Mouse (Mus musculus) granulocyte monocyte progenitor cell, adult 5-6 weeks (primary cell): ENCODE measurements at regions not wholly inside any gene's neighbourhood (a gene's known extent, or its start where the extent isn't known, plus 50 kb on each side); places are given as distances from the start of the nearest gene placed in this dataset.

Source experiments
- ATAC-seq: replicated peaks from 2 replicates; pipeline ENCODE4 v1.8.0; 2016; ENCODE audit warnings: mild to moderate bottlenecking, moderate TSS enrichment, inconsistent platforms; ENCODE audit not compliant: poor library complexity, severe bottlenecking

DNA sequence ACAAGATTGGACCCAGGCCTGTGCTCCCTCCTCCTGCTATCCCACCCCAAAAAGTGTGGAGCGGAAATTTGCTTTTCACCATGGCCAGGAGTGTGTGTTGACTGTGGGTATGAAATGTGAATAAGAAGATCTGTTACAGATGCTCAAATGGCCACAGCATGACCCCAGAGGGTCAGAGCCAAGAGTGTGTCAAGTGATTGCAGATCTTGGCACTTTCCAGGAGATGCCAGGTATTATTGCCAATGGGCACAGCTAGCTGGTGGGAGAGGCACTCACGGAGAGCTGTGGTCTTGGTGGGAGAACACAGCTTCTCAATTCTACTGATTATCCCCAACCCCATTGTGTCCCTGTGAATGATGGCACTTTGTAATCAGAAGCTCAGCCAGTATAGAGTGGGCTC lies 62.7 kb downstream of the Smim20 start:
- ATAC-seq: no peak

DNA sequence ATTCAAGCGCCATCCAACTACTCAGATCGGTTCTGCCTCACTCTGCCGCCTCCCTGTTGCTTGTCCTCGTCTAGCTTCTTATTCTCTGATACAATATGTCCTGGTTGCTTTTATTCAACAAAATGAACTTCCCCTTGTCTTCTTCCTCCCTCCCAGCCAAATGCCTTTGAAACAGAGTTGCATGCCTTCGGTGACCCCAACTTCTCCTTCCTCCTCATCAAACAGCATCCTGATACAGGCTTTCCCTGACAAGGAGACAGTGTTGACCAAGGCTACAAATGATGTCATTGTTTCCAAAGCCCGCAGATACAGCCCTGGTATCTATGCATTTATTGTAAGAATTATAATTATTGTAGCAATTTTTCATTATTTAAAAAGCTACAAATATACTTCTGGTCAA lies 69.8 kb downstream of the Smim20 start:
- ATAC-seq: peak; percentile 75

DNA sequence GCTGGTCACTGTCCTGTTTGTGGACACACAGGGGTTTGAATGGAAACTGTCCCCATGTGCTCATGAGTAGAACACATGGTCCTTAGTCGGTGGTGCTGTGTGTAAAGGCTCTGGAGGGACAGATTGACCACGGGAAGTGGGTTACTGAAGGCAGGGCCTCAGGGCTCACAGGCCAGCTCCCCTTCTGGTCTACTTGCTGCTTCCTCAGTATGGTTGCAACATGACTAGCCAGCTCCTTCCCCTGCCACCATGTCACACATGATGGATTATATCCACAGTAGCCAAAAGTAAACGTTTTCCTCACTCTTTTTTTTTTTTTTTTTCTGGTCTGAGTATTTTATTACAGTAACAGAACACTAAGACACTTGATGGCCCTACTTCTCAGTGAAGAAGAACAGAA lies 70.9 kb downstream of the Smim20 start:
- ATAC-seq: peak; percentile 94

DNA sequence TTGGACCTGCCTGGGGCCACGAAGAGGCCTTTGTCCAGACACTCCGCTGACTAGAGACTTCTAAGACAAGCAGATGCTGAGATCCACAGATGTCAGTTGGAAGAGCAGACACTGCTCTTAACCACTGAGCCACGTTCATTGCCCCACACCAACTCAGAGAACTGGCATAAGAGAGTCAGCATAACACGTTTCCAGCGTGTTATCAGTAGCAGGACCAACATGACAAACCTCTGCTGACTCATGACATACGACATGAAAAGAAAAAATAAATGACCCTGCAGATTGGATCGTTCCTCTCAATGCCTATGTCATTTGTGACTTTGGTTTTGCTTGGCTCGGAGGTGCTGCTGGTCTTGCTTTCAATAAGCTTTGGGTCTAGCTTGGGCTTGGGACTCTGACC lies 78.3 kb downstream of the Smim20 start:
- peak; percentile 30 for ATAC-seq

DNA sequence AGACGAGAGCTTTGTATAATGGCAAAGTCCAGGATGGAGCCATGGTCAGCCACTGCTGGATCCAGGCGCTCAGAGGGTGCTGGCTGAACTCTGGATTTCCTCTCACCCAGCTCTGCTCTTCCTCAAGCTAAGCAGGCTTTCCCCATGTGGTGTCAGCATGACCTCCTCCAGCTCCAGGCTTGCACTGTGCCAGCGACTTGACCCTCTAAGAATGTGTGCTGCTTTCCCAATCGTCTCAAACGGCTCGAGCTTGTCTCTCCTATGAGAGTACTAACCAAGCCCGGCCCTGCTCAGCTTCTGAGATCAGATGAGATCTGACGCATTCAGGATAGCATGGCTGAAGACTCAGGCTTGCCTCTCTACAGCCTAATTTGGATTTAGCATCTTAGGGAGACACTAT lies 79.1 kb downstream of the Smim20 start:
- ATAC-seq: no peak

DNA sequence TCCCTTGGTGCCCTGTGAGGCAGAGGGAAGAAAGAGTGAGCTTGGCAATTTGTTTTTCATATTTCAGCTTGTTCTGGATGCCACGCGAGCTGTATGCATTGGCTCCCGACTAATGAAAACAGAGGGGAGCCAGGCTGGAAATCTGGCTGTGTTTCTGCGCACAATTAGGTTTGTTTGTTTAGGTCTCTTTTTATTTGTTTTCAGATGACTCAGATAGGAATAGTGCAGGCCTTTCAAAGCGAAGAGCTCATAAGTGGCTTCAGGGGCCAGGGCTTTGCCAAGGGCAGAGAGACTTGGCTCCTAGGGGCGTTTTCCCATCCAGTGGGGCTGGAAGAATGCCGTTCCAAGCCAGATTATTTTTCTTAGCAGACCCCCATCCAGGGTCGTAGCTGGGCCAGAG lies 79.9 kb downstream of the Smim20 start:
- no peak for ATAC-seq

DNA sequence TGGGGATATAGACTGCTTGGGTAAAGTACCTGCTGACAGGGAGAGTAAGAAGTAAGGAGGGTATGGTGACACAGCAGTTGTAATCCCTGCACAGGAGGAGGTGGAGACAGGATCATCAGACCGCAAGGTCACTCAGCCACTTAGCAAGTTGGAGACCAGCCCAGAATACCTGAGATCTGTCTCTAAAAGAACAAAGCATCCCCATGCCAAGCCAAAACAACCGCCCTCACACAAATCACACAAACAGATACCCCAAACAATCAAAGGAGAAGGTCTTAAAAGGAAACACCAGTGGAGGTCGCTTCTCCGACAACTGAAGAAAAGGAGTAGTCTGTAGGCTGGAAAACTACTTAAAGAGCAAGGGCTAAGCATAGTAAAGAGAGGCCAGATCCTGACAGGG lies 86.0 kb downstream of the Smim20 start:
- no peak for ATAC-seq

DNA sequence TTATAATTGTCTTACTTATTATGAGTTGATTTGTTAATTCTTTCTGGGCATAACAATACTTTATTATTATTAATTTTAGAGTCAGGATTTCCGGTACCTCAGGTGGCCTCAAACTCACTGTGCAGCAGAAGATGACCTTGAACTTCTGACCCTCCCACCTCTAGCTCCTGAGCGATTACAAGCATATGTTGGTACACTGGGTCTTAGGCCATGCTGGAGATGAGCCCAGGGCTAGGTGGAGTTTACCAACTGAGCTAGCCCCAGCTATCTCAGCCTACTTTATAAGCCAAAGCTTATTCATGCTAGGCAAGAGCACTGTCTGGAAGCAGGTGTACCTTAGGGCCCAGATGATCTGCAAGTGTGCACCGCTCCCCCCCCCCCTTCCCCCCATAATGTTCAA lies 87.4 kb downstream of the Smim20 start:
- no peak for ATAC-seq

DNA sequence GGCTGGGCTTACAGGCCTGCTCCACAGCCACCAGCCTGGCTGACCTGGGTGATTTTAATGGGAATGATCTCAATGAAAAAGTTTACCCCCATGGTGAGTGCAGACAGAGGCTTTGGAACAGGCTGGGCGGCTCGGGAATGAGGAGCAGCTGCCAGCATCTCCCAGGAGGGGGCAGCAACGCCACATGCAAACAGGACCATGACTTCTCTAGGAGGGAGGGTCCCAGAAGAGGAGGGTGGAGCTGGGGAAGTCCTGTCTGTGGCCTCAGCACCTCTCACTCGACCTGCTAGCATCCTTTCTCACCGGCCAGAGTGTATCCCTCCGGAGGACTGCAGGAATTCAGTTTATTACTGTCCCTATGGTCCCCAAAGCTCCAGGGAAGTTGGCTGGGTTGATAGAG lies 88.2 kb downstream of the Smim20 start:
- peak; percentile 98 for ATAC-seq

DNA sequence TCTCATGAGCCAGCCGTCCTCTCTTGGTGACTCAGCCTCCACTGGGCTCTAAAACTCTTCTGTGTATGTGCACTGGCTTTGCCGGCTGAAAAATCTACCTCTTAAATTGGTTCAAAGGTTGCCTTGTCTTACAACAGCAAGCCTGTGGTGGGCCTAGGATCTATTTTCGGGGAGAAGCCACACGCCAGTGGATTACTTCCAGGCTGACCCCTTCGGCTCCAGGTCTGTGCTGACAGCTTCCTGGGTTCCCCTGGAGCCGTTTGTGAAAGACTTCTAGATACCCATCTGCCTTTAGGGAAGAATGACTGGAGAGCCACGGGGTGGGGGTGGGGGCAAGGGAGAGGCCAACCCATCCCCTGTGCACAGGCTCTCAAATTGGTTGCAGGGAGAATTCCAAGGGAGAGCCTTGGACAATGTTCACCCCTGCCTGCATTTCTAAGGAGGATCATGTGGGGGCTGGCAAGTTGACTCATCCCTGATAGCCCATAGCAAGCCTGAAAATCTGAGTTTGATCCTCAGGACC lies 90.3 kb downstream of the Smim20 start:
- no peak for ATAC-seq

DNA sequence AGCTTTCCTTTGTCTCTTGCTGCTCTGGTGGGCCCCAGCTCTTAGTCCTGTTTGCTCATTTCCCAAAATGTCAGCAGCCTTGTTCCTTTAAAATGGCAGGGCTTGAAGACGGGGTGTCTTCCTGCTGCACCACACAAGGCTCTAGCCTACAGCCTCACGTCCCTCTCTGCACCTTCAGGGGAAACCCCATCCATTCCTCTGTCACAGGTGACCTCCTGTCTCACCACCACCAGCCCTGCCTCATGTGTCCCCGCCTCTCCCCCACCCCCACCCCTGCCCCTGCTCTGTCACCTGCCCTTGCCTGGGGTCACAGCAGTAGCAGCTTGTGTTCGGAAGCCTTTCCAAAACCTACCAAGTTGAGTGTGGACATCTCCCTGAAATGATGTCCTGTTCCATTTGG lies 91.3 kb downstream of the Smim20 start:
- no peak for ATAC-seq

DNA sequence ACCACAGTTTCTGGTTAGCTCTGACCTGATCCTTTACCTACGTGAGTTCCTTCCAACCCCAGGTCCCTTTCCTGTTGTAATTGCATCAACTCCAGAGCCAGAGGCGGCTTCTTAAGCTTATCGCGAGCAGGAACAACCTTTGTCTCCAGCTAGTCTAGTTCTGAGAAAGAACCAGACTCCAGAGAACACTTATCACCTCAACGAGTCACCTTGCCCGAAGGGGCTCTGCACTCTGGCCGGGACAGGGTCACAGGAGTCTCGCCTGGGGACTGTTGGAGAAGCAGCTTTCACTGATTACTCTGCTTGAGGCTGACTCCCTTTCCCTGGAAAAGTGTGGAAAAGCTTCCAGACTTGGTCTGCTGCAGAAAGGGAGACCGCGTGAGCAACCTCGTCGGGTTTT lies 93.0 kb downstream of the Smim20 start:
- no peak for ATAC-seq

DNA sequence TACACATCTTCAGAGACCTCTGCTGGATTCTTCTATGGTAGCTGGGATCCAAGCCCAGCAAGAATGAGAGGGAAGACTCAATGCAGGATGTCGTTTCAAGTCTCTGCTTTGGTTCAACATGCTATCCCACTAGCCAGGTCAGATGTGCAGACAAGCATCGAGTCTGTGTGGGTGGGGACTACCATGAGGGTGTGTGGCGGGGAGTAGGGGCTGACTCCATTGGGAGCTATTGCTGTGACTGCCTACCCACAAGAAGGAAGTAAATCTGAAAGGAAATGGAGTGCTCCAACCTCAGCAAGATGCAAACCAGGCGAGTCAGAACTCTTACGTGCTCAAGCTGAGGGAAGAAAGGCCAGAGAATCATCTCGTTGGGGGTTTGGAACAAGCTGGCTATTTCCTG lies 94.4 kb downstream of the Smim20 start:
- peak; percentile 87 for ATAC-seq

DNA sequence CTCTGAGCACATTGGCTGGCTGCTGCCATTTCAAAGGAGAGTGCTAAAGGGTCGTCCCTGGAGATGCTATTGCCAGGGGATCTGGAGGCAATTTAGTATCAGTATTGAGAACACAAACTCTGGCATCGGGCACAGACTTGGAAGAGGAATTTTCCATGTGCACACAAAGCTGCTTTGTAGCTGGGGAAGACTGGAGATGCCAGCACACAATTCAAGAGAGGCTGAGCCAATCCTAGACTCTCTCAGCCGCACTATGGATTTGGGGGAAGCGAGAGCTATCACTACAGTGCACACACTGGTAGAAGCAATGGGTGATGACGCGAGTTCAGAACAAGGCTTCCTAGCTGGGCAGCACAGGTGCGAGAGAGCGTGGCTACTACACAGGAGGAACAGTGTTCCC lies 97.0 kb downstream of the Smim20 start:
- ATAC-seq: no peak

DNA sequence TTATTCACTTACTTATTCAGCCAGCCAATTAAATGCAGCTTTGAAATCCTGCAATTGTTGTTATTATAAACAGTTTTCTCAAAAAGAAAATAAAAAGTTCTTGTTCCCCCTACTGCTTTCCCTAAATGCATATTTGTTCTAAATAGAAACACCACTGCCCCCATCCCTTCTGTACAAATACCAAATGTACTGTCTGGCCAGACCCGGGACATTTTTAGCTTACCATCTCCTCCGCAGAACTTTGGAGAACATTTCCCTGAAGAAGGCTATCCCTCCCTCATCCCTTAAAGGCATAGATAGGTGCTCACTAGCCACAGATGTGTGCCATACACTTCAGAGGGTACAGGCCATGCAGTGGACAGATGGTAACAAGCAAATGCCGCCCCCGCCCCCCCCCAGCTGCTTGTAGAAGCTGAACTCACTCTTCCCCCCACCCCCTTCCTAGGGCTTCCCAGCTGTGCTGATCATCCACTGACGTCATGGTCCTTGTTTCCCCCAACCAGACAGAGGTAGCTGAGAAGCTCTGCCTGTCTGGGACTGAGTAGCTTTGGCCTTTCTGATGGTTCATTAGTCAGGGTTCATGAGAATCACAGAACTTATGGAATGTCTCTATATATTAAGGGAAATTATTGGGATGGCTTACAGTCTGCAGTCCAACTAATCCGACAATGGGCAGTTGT lies 98.9 kb upstream of the Rbpj start:
- no peak for ATAC-seq

DNA sequence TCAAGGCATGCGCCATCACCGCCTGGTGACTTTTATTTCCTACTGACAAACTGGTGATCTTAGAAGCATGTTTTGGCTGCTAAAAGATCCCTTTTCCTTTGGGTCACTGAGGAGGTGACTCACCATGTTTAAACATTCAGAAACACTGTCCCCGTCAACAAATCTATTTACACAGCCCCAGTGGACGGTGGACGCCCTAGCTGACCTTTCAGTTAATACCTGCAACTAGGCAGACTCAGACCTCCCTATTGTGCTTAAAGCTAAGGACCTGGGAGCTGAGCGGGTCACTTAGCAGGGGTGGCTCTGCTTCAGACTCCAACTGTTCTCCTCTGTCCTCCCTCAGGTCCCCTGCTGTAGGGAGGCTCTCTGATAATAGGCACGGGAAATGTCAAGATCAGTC lies 95.7 kb upstream of the Rbpj start:
- ATAC-seq: no peak

DNA sequence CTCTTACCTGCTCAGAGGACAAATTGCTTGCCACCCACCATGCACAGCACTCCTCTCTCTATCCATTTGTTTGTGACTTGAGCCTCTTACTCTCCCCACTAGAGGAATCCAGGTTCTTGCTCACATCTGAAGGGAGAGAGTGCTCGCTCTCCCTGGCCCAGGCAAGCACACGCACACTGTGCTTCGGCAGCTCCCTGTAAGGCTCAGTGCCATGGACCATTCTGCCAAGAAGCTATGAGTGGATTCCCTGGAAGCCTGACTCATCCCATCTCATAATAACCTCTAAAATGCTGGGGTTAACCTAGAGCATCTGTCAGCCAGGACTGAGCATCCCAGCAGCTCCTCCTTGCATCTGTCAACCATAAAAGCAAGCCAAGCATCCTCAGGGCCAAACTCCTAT lies 94.3 kb upstream of the Rbpj start:
- ATAC-seq: no peak

DNA sequence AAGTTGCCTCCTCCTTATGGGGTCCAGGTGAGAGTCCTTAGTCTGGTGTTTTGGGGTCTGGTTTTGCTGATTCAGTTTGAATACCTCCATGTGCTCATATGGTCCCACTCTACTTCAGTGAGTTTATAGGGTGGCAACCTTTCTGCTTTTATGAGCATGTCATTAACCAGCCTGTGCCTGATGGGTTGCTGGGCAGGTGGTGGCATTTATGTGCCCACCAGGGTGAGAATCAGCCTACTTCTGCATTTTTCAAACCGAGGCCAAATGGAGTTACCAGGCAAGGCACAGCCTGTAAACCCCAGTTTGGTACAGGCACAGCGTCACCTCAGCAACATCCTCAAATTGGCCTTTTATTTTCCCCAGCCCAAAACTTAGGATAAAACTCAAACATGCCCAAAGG lies 92.6 kb upstream of the Rbpj start:
- ATAC-seq: peak; percentile 76

DNA sequence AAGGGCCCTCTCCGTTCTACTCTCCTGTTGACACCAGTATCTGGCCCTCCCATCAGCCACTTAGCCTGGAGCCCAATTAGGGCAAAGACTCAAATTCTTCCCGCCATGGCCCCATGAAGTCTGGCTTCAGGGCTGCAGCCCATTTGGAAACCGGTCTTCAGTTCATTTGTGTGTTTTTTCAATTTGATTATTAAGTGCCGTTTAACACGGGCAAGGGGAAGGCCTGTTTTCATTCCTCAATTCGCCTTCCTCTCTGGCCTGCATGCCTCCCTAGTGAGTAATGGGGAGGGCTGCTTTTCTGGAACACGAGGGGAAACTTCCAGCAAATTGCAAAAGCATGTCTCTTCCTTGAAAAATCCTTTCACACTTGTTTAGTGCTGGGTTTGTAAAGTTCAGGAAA lies 89.1 kb upstream of the Rbpj start:
- no peak for ATAC-seq

DNA sequence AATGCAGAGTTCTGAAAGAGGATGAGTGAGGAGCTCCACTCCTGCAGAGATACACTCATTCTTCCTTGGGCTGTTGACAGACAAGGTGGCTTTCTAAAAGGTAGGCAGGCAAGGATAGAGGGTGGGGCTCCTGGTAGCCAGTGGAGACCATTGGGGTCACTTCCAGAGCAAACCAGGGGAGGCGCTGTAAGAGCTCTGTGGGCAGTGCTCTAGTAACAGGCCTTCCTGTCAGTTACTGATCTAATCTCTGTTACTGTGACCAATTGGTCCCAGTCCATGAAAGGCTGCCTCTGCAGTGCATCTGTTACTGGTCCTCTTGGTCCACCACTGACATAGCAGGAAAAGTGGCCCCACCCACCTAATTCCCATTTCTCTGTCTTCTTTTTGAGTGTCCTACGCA lies 88.3 kb upstream of the Rbpj start:
- no peak for ATAC-seq

DNA sequence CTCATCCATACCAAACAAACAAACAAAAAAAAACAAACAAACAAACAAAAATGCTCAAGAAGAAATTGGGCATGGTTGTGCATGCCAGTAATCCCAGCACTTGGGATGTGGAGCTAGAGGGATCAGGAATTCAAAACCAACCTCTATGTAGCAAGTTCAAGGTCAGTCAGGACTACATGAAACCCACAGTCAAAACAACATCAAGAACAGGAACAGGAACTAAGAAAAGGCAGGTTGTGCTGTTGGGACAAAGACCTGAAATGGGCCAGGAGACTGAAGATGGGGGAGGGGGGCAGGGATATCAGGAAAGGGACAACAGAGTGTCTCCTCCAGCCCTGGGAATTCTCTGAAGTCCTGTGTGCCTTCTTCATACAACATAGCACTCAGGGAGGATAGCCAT lies 87.8 kb upstream of the Rbpj start:
- peak; percentile 19; the same call in 1 of the 2 replicates for ATAC-seq

DNA sequence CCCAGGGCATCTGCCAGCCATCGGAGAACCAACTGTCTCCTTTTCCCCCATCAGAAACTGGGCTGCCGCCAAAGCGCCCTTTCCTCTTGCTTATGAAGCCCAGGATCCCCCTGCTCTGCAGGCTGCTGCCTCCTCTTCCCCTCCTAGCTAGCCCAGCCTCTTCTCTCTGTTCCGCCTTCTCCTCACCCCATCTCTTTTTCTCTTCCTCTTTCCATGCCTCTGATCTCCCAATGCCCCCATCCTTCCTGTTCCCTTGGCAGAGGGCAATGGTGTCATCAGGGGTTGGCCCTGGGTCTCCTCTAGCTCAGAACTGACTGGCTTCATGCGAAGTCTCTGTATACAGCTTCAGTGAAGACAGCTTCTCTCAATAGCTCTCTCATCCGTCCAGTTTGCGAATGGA lies 87.4 kb upstream of the Rbpj start:
- ATAC-seq: peak; percentile 97

DNA sequence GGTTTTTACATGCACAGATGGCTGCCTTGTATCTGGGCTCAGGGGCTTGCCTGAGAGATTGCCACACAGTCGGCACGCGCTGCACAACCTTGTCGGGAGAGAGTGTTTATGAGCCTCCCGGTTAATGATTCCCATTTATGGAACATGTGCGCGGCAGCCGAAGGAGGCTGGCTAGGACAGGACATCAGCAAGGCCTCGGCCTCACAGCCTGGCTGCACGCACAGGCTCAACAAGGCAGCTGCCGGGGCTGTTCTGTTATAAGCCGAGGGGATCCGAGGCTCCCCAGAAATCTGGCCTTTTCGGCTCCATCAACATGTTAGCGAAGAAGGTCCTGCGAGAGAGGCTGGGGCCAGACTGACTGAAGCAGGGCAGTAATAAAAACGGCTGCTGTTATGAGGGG lies 86.3 kb upstream of the Rbpj start:
- ATAC-seq: 0 out of 2 replicates have a peak, but pooled peaks have one; percentile 12
